Mouse (Mus musculus) myocyte (in vitro differentiated cells): ENCODE measurements around the gene Rnf145. TPM values are rescaled to one million over a fixed set of nuclear protein-coding genes. Genes with fewer than 3 reads are reported as not detected.

Experiments used
- H3K27me3 ChIP-seq: one replicate; pipeline ENCODE4 v1.6.1; 2011; ENCODE audit not compliant: control insufficient read depth, insufficient read depth, insufficient read length
- H3K36me3 ChIP-seq: one replicate; pipeline ENCODE4 v1.6.1; 2011; ENCODE audit not compliant: control insufficient read depth, insufficient read depth
- H3K4me2 ChIP-seq: one replicate; pipeline ENCODE4 v1.6.1; 2011; ENCODE audit warnings: low read depth, control low read depth
- H3K4me3 ChIP-seq: one replicate; pipeline ENCODE4 v1.5.1; 2011; ENCODE audit warnings: mild to moderate bottlenecking, control low read depth, moderate library complexity
- H3K79me2 ChIP-seq: one replicate; pipeline ENCODE4 v1.6.1; 2011; ENCODE audit not compliant: control insufficient read depth, insufficient read depth
- H3ac ChIP-seq: one replicate; pipeline ENCODE4 v1.6.1; 2011; ENCODE audit not compliant: control insufficient read depth, insufficient read length
- CEBPB ChIP-seq: IDR thresholded peaks from 2 replicates; pipeline ENCODE4 v1.6.1; 2011; ENCODE audit warnings: mild to moderate bottlenecking, moderate library complexity; ENCODE audit not compliant: poor library complexity, insufficient read depth, severe bottlenecking
- E2F4 ChIP-seq: IDR thresholded peaks from one replicate; pipeline ENCODE4 v1.6.1; 2011; ENCODE audit warnings: mild to moderate bottlenecking, control low read depth, moderate library complexity; ENCODE audit not compliant: insufficient read depth
- MAX ChIP-seq: IDR thresholded peaks from one replicate; pipeline ENCODE4 v1.6.1; 2011; ENCODE audit warnings: low read depth, mild to moderate bottlenecking, control low read depth
- MYOD1 ChIP-seq, 3 experiments: IDR thresholded peaks; one replicate each; pipeline ENCODE4 v1.6.1; 2011; ENCODE audit warnings: control low read depth in 2 of 3, low read depth in 2 of 3, mild to moderate bottlenecking in 2 of 3, moderate library complexity in 1 of 3; ENCODE audit not compliant: insufficient read length in 2 of 3, control insufficient read depth in 1 of 3
- MYOG ChIP-seq, 3 experiments: IDR thresholded peaks; one replicate each; pipeline ENCODE4 v1.6.1; 2011; ENCODE audit warnings: control low read depth in 2 of 3, low read depth in 2 of 3, mild to moderate bottlenecking in 2 of 3; ENCODE audit not compliant: insufficient read length in 2 of 3, control insufficient read depth in 1 of 3, insufficient read depth in 1 of 3
- POLR2A ChIP-seq: IDR thresholded peaks from one replicate; pipeline ENCODE4 v1.6.1; 2011; ENCODE audit warnings: low read depth, mild to moderate bottlenecking, control low read depth, moderate library complexity; ENCODE audit not compliant: insufficient read length
- POLR2AphosphoS2 ChIP-seq: IDR thresholded peaks from one replicate; pipeline ENCODE4 v1.6.1; 2011; ENCODE audit warnings: low read depth, control low read depth; ENCODE audit not compliant: insufficient read length
- REST ChIP-seq: IDR thresholded peaks from one replicate; pipeline ENCODE4 v1.6.1; 2011; ENCODE audit warnings: mild to moderate bottlenecking, control low read depth, moderate library complexity; ENCODE audit not compliant: insufficient read depth, insufficient read length
- SRF ChIP-seq: IDR thresholded peaks from one replicate; pipeline ENCODE4 v1.6.1; 2011; ENCODE audit warnings: low read depth; ENCODE audit not compliant: control insufficient read depth, insufficient read length
- TCF12 ChIP-seq: IDR thresholded peaks from one replicate; pipeline ENCODE4 v1.6.1; 2011; ENCODE audit warnings: mild to moderate bottlenecking, control low read depth; ENCODE audit not compliant: poor library complexity, insufficient read depth, severe bottlenecking
- TCF3 ChIP-seq: IDR thresholded peaks from one replicate; pipeline ENCODE4 v1.6.1; 2011; ENCODE audit warnings: low read depth, control low read depth; ENCODE audit not compliant: insufficient read length
- USF1 ChIP-seq: IDR thresholded peaks from one replicate; pipeline ENCODE4 v1.6.1; 2011; ENCODE audit warnings: low read depth, mild to moderate bottlenecking, control low read depth, moderate library complexity
- polyA plus RNA-seq: library from polyadenylated mRNA; unstranded; fragments of >200 nt; fragmentation: generic; extraction: Trizol; gene quantifications from one replicate; pipeline ENCODE4 v1.2.1, GENCODE M21; 2012; ENCODE audit warnings: missing spikeins

The Rnf145 gene
- polyA plus RNA-seq, 1 experiment = 63.6 TPM

DNA sequence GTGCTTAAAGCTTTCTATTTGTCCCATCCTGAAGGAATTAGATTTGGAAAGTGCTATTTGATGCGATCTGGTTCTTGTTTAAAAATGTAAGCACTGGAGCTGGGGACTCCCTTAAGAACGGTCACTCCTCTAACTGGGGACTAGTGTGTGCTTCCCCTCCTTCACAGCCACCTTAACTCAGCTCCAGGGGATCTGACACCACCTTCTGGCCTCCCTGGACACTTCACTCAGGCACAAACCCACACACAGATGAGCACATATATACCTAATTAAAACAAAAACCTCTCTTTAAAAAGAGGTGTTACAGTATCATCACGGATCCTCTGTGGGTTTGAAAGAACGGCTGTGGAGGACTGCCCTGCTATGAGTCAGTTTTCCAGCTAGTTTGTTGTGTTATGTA is 23.0 kb downstream of the Rnf145 start:
- peaks cover 13% of the 10 kb centered on the region for H3K79me2 ChIP-seq
- no peak overlapping the region for H3K4me2 ChIP-seq
- no peak overlapping the region for H3ac ChIP-seq
- TF ChIP-seq CEBPB (no peak), TCF12 (no peak), MYOG (IDR thresholded peaks at IDR 0.05; ENCODE audit: control insufficient read depth in 1 of 3, insufficient read depth in 1 of 3, insufficient read length in 2 of 3, low read depth in 2 of 3) (no peak), USF1 (no peak), MAX (no peak), REST (no peak), E2F4 (no peak), MYOD1 (IDR thresholded peaks at IDR 0.05; ENCODE audit: control insufficient read depth in 1 of 3, insufficient read length in 2 of 3, low read depth in 2 of 3) (no peak), POLR2A (no peak), TCF3 (no peak), SRF (no peak), POLR2AphosphoS2 (no peak)
- H3K27me3 ChIP-seq = no peaks in the 10 kb centered on the region
- H3K36me3 ChIP-seq = peaks cover 13% of the 10 kb centered on the region
- H3K4me3 ChIP-seq = no peak overlapping the region

DNA sequence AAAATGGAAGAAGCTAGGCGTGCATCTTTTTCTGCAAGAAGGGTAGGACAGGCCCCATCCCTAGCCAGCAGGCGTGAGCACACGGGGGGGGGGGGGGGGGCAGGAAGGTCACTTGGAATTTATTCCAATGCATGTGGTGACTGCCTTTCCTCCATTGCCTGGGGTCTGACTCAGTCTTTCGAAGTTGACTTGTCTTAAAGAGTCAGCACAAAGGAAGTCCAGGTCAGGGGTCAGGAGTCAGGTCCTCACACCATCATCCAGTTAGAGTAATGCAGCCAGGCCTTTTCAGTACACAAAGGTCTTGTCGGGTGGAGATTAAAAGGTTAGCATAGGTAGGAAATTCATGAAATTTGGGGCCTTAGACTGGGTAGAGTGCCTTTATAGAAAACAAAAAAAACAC is 24.8 kb downstream of the Rnf145 start:
- Histone ChIP-seq H3K79me2 (peaks cover 4% of the 10 kb centered on the region), H3K4me2 (no peak overlapping the region), H3ac (no peak overlapping the region), H3K4me3 (no peak overlapping the region), H3K27me3 (no peaks in the 10 kb centered on the region), H3K36me3 (peaks cover 21% of the 10 kb centered on the region)
- TF ChIP-seq E2F4 (no peak), CEBPB (no peak), SRF (no peak), TCF3 (no peak), POLR2A (no peak), POLR2AphosphoS2 (no peak), MYOD1 (IDR thresholded peaks at IDR 0.05; ENCODE audit: control insufficient read depth in 1 of 3, insufficient read length in 2 of 3, low read depth in 2 of 3) (no peak), REST (no peak), MYOG (IDR thresholded peaks at IDR 0.05; ENCODE audit: control insufficient read depth in 1 of 3, insufficient read depth in 1 of 3, insufficient read length in 2 of 3, low read depth in 2 of 3) (no peak), MAX (no peak), USF1 (no peak), TCF12 (no peak)

DNA sequence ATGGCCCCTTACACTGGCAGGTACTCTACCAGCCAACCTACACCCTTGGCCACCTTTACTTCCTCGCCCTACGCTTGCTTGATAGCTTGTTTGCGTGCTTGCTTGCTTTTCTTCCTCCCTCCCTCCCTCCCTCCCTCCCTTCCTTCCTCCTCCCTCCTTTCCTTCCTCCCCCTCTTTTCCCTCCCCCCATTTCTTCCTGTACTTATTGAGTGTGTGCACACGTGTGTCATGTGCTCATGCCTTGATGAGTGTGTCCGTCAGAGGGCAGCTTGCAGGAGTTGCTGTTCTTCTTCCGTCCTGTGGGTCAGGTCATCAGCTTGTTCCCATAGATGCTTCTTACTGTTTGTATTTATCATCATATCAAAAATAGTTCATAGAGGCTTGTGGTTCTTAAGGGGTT is 25.2 kb downstream of the Rnf145 start:
- peaks cover 25% of the 10 kb centered on the region for H3K36me3 ChIP-seq
- H3K27me3 ChIP-seq = no peaks in the 10 kb centered on the region
- H3ac ChIP-seq = no peak overlapping the region
- H3K4me3 ChIP-seq = no peak overlapping the region
- no peak overlapping the region for H3K4me2 ChIP-seq
- no peak for TF ChIP-seq SRF
- TF ChIP-seq TCF12 = no peak
- no peak for TF ChIP-seq REST
- TF ChIP-seq TCF3 = no peak
- no peaks in the 10 kb centered on the region for H3K79me2 ChIP-seq

DNA sequence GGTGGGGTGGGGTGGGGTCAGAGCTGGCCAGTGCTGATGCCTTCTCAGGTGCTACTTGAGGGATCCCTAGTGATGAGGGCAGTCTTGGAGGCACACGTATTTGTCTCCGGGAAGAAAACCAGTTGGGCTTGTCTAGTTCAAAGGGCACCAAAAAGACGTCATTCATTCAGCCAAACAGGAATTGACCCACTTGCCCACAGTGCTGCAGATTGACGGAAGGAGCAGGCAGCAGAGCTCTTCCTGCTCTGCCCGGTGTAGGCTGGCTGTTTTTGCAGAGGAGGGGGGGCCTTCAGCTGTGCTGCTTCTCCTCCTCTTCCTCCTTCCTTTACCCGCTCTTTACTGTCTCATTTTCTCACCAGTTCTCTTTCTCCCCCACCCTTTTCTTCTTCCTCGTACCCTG is 26.4 kb downstream of the Rnf145 start:
- Histone ChIP-seq H3K27me3 (no peaks in the 10 kb centered on the region), H3K4me2 (no peak overlapping the region), H3K36me3 (peaks cover 36% of the 10 kb centered on the region), H3K79me2 (no peaks in the 10 kb centered on the region), H3K4me3 (no peak overlapping the region), H3ac (no peak overlapping the region)
- TF ChIP-seq MAX (no peak), CEBPB (no peak), MYOD1 (IDR thresholded peaks at IDR 0.05; ENCODE audit: control insufficient read depth in 1 of 3, insufficient read length in 2 of 3, low read depth in 2 of 3) (no peak), E2F4 (no peak), USF1 (no peak), POLR2A (no peak), POLR2AphosphoS2 (no peak), REST (no peak)

DNA sequence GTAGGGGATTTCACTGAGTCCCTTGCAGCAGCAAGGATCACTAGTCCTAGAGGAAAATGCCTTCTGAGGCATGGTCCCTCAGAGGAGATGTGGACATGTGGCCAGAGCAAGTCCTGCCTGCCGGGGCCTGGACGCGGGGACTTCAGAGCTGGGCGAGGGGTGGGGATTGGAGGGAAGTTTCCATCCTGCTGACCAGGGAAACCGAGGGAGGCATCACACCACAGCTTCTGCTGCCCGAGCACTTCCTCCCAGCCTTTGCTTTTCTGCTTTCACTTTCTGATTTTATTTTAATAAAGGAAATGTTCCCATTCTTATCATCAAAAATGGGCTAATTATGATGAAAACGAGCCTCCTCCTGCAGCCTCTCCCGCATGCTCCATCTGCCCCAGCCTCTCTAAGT is 27.5 kb downstream of the Rnf145 start:
- H3K36me3 ChIP-seq = peaks cover 46% of the 10 kb centered on the region
- no peak overlapping the region for H3K4me3 ChIP-seq
- H3K79me2 ChIP-seq = no peaks in the 10 kb centered on the region
- no peak overlapping the region for H3ac ChIP-seq
- no peak for TF ChIP-seq SRF
- H3K27me3 ChIP-seq = no peaks in the 10 kb centered on the region
- H3K4me2 ChIP-seq = no peak overlapping the region
